Mouse (Mus musculus) thymus, adult 2 months (tissue): ENCODE data around the gene Tmem260.

ENCODE experiments used
- CTCF ChIP-seq: fragments of 200-500 bp; IDR thresholded peaks from 2 replicates; pipeline ENCODE4 v1.5.1; 2012; ENCODE audit warnings: mild to moderate bottlenecking, control low read depth, low read length, moderate library complexity, borderline replicate concordance; ENCODE audit not compliant: control insufficient read depth, poor library complexity, insufficient read depth; ENCODE audit errors: extremely low read depth
- POLR2A ChIP-seq: fragments of 200-500 bp; IDR thresholded peaks from 2 replicates; pipeline ENCODE4 v1.6.1; 2012; ENCODE audit warnings: mild to moderate bottlenecking, low read length, control low read depth, moderate library complexity; ENCODE audit not compliant: control insufficient read depth, poor library complexity, insufficient read depth; ENCODE audit errors: extremely low read depth

DNA sequence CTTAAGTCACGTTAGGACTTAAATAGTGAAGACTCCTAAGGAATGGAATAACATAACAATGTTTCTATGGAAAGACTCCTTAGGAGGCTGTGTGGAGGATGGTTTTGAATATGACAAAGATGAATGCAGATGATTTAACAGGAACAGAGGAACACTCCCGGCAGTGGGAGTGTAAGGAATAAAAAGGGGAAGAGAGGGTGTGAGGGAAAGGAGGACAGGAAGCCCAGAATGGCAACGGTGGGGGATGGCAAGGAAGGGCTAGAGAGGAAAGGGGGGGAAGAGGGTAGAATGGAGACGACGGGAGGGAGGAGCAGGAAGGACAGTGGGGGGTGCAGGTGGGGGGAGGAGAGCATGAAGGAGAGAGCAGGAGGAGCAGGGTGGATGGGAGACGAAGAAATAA is 24.4 kb upstream of the Tmem260 start:
- TF ChIP-seq CTCF = no peak
- TF ChIP-seq POLR2A = no peak
